Mouse (Mus musculus) thymus, adult 2 months (tissue): ENCODE results near the gene Col2a1.

Experiments used
- CTCF ChIP-seq: fragments of 200-500 bp; IDR thresholded peaks from 2 replicates; pipeline ENCODE4 v1.5.1; 2012; ENCODE audit warnings: mild to moderate bottlenecking, control low read depth, low read length, moderate library complexity, borderline replicate concordance; ENCODE audit not compliant: control insufficient read depth, poor library complexity, insufficient read depth; ENCODE audit errors: extremely low read depth
- POLR2A ChIP-seq: fragments of 200-500 bp; IDR thresholded peaks from 2 replicates; pipeline ENCODE4 v1.6.1; 2012; ENCODE audit warnings: mild to moderate bottlenecking, low read length, control low read depth, moderate library complexity; ENCODE audit not compliant: control insufficient read depth, poor library complexity, insufficient read depth; ENCODE audit errors: extremely low read depth

DNA sequence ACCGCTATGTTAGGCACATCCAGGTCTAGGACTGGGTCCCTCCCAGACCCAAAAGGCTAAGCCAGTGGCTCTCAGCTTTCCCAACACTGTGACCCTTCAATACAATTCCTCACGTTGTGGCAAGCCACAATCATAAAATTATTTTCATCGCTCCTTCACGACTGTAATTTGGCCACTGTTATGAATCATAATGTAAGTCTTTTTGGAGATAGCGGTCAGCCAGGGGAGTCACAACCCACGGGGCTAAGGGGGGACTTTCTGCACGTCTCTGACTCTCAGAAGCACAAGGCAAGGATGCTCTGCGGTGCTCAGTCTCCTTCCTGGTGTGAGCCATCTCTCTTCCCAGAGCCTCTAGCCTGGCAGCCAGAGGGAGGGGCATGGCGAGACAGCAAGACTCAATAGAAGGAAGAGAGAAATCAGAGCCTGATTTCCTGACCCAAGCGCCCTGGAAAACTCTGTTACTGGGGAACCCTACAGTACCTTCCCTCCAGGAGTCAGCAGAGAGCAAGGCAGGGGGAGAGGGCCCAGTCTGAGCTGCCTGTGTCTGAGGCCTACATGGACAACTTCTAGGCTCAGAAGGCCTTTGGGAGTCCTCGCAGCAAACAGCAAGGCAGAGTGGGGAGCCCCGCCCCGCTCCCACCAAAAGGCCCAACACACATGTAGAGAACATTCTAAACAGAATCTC lies 12.3 kb downstream of the Col2a1 start:
- TF ChIP-seq POLR2A (no peak), CTCF (no peak)
